Mouse (Mus musculus) urinary bladder, postnatal 14 days (tissue): ENCODE data around the gene Krtap20-2.
"Not testable (repeated sequence)": the region's sequence is repeated elsewhere in the genome, so short reads cannot be mapped to it uniquely, and the experiment has no call there.

Source experiments
- DNase-seq: peaks from one replicate; pipeline ENCODE4 v3.0.0; 2021; ENCODE audit warnings: low spot score

The Krtap20-2 gene

GRCm38 (mm10) chr16:89205561-89205960, at the start of gene Krtap20-2:
Gene Krtap20-2 (plus strand): TSS chr16:89205861.
- no peak for DNase-seq

GRCm38 (mm10) chr16:89157652-89158051, 48.0 kb upstream of the Krtap20-2 start, which contains the start of gene Gm9789:
Gene Gm9789 (plus strand): TSS chr16:89157952.
- no peak for DNase-seq

GRCm38 (mm10) chr16:89169190-89169589, 36.5 kb upstream of the Krtap20-2 start, which contains the start of gene Gm7735:
Gene Gm7735 (plus strand): TSS chr16:89169490.
- not testable (repeated sequence) for DNase-seq

- DNase-seq = no peak
Observed at GRCm38 (mm10) chr16:89174435-89174834, 31.2 kb upstream of the Krtap20-2 start, which contains the start of gene 1110057P08Rik. Gene 1110057P08Rik (plus strand): TSS chr16:89174735.

GRCm38 (mm10) chr16:89188621-89189020, 17.0 kb upstream of the Krtap20-2 start:
- no peak for DNase-seq
